Mouse (Mus musculus) adrenal gland (tissue): Measurements from ENCODE around the gene Cldn34c4.

Experiments
- intact Hi-C: fragments of 180-260 bp; cut with DNase I; formaldehyde crosslinking; loops from one replicate; pipeline ENCODE4 v1.15.1; 2025
- long read RNA-seq, 2 experiments: library from polyadenylated mRNA; unstranded; transcript quantifications; one replicate each; pipeline ENCODE4 v2.0.0; 2020; ENCODE audit warnings: borderline replicate concordance in 1 of 2; ENCODE audit not compliant: insufficient replicate concordance in 1 of 2

The Cldn34c4 gene
- long read RNA-seq, experiment 1, result 0 reads
- long read RNA-seq, experiment 2, result 0 reads

DNA sequence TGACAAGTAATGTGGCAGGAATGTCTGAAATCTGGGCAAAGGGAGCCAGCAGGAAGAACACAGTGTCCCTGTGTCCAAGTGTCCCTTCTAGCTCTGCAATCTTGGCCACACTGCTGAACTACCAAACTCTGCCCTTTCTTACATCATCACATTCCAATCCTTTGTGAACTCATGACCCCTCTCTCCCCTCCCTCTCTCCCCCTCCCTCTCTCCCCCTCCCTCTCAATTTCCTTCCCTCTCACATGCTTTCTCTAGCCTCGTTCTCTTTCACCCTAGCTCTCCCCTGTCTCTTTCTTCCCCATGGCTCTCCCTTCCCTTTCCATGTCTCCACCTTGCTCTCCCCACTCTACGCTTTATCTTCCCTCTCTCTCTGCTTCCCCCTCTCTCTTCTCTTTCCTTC lies at the start of gene Cldn34c4:
Cldn34c4 (minus strand) TSS at position 101 of the 400 bp plus-strand sequence.
- intact Hi-C loops, result no loop called here

- intact Hi-C loops, result no loop called here
Measured at GRCm38 (mm10) chrX:127747062-127747461, 10.7 kb upstream of the Cldn34c4 start.
